Mouse (Mus musculus) liver, embryonic 14.5 days (tissue): ENCODE measurements around the gene Fam98a.

ENCODE experiments used
- CTCF ChIP-seq: IDR thresholded peaks from 2 replicates; pipeline ENCODE4 v1.5.1; 2016; ENCODE audit warnings: antibody characterized with exemption, low read depth, control low read depth
- EP300 ChIP-seq: IDR thresholded peaks from 2 replicates; pipeline ENCODE4 v1.6.1; 2016; ENCODE audit warnings: antibody characterized with exemption, low read depth

GRCm38 (mm10) chr17:75522347-75523065 is 29.2 kb downstream of the Fam98a start:
- TF ChIP-seq CTCF (no peak), EP300 (no peak)
